ENCODE assay signal across 16 mouse cellular contexts in genomic region chr5:37818533-37819215, GRCm38 (mm10). TPM values are rescaled to one million over a fixed set of nuclear protein-coding genes. Genes with fewer than 3 reads are reported as not detected.
A peak's percentile ranks its signal among the peaks of the same experiment; 100 is the strongest.
DNase-seq lines count a peak whose midpoint lies in the region; ATAC-seq lines count a peak whose summit lies in the region.
"Had no signal": no experiment of that assay in that cellular context is flagged by ENCODE, and none has a peak within 500 bp of the region (broad histone marks: within the 10 kb centered on the region; RNA-seq: fewer than 3 reads in every experiment).

No protein-coding gene starts in this region.

- no peak overlapping the region for H3K27ac ChIP-seq in hindbrain, embryonic 10.5 days
- no peak overlapping the region for H3K27ac ChIP-seq in hindbrain, embryonic 11.5 days (ENCODE audit: low read depth, low read length)
- peak overlapping the region; percentile 81 for H3K27ac ChIP-seq in embryonic facial prominence, embryonic 14.5 days (replicated peaks; ENCODE audit: low read depth, low read length)
- H3K27ac ChIP-seq in limb, embryonic 13.5 days, result peak overlapping the region; percentile 75
- no peak overlapping the region for H3K27ac ChIP-seq in intestine, embryonic 16.5 days (ENCODE audit: low read length)
- H3K27ac ChIP-seq: liver, embryonic 14.5 days had no signal

- WGBS in hindbrain, embryonic 10.5 days, result 2% methylated on average over 25 of the region's 25 CpGs
- under 1% methylated on average over 25 of the region's 25 CpGs for WGBS in hindbrain, embryonic 11.5 days
- 5% methylated on average over 25 of the region's 25 CpGs for WGBS in embryonic facial prominence, embryonic 14.5 days
- 2% methylated on average over 25 of the region's 25 CpGs for WGBS in limb, embryonic 13.5 days
- 5% methylated on average over 25 of the region's 25 CpGs for WGBS in intestine, embryonic 16.5 days

- peak overlapping the region; percentile 31 for H3K4me3 ChIP-seq in hindbrain, embryonic 10.5 days
- H3K4me3 ChIP-seq in hindbrain, embryonic 11.5 days (ENCODE audit: low read depth, low read length), result no peak overlapping the region
- peak overlapping the region; percentile 68 for H3K4me3 ChIP-seq in embryonic facial prominence, embryonic 14.5 days (ENCODE audit: low read depth, low read length)
- peak overlapping the region; percentile 32 for H3K4me3 ChIP-seq in limb, embryonic 13.5 days
- H3K4me3 ChIP-seq in intestine, embryonic 16.5 days (ENCODE audit: low read length), result no peak overlapping the region
- H3K4me3 ChIP-seq: erythroblast, embryonic 14.5 days had no signal

- peaks cover 8% of the 10 kb centered on the region for H3K36me3 ChIP-seq in hindbrain, embryonic 10.5 days
- H3K36me3 ChIP-seq in hindbrain, embryonic 11.5 days (ENCODE audit: control insufficient read depth, insufficient read depth, low read length), result no peaks in the 10 kb centered on the region
- peaks cover 8% of the 10 kb centered on the region; the same call in 1 of the 2 replicates for H3K36me3 ChIP-seq in embryonic facial prominence, embryonic 14.5 days (ENCODE audit: control insufficient read depth, insufficient read depth, low read length)
- H3K36me3 ChIP-seq in limb, embryonic 13.5 days, result peaks cover 3% of the 10 kb centered on the region; the same call in 1 of the 2 replicates
- no peaks in the 10 kb centered on the region for H3K36me3 ChIP-seq in intestine, embryonic 16.5 days (ENCODE audit: control insufficient read depth, insufficient read depth, low read length)
- H3K36me3 ChIP-seq: G1E had no signal

- ATAC-seq in hindbrain, embryonic 11.5 days (ENCODE audit: low FRiP score), result no peak
- ATAC-seq in embryonic facial prominence, embryonic 14.5 days (ENCODE audit: low read depth), result 0 out of 2 replicates have a peak, but pooled peaks have one; percentile 15
- ATAC-seq in limb, embryonic 13.5 days (ENCODE audit: low FRiP score, low read depth), result 0 out of 2 replicates have a peak, but pooled peaks have one; percentile 8
- ATAC-seq in frontal cortex, adult (ENCODE audit: low TSS enrichment), result no peak
- ATAC-seq in intestine, embryonic 16.5 days, result no peak

- no peaks in the 10 kb centered on the region for H3K9me3 ChIP-seq in hindbrain, embryonic 10.5 days
- no peaks in the 10 kb centered on the region for H3K9me3 ChIP-seq in hindbrain, embryonic 11.5 days (ENCODE audit: control insufficient read depth, low read length)
- H3K9me3 ChIP-seq in embryonic facial prominence, embryonic 14.5 days (ENCODE audit: control insufficient read depth, low read length), result no peaks in the 10 kb centered on the region
- H3K9me3 ChIP-seq in limb, embryonic 13.5 days, result no peaks in the 10 kb centered on the region
- no peaks in the 10 kb centered on the region for H3K9me3 ChIP-seq in intestine, embryonic 16.5 days (ENCODE audit: control insufficient read depth, low read length)

- H3K27me3 ChIP-seq in hindbrain, embryonic 10.5 days (ENCODE audit: insufficient read depth, poor library complexity, severe bottlenecking), result peaks cover 100% of the 10 kb centered on the region
- H3K27me3 ChIP-seq in hindbrain, embryonic 11.5 days (ENCODE audit: control insufficient read depth, insufficient read depth, low read length), result peaks cover 67% of the 10 kb centered on the region
- peaks cover 70% of the 10 kb centered on the region for H3K27me3 ChIP-seq in embryonic facial prominence, embryonic 14.5 days (replicated peaks; ENCODE audit: control insufficient read depth, insufficient read depth, low read length)
- H3K27me3 ChIP-seq in limb, embryonic 13.5 days, result peaks cover 85% of the 10 kb centered on the region
- H3K27me3 ChIP-seq in intestine, embryonic 16.5 days (replicated peaks; ENCODE audit: control insufficient read depth, insufficient read depth, low read length), result peaks cover 90% of the 10 kb centered on the region

- peak; percentile 57 for DNase-seq in hindbrain, embryonic 10.5 days (ENCODE audit: low spot score)
- no peak for DNase-seq in hindbrain, embryonic 11.5 days (ENCODE audit: low spot score)
- peak; percentile 58 for DNase-seq in embryo, embryonic 10.5 days (ENCODE audit: low spot score)
- no peak for DNase-seq in embryonic facial prominence, embryonic 14.5 days (ENCODE audit: low spot score)
- DNase-seq: adrenal gland, postnatal 14 days; heart, adult 11 months; kidney, adult 8-10 months; lung, postnatal 14 days; right cerebral cortex, postnatal 4 days; thymus, adult 18-20 months had no signal

- no peak overlapping the region for H3K9ac ChIP-seq in hindbrain, embryonic 11.5 days (ENCODE audit: low read depth, low read length)
- H3K9ac ChIP-seq in embryonic facial prominence, embryonic 14.5 days (ENCODE audit: low read depth, low read length), result peak overlapping the region; percentile 61
- peak overlapping the region; percentile 61 for H3K9ac ChIP-seq in limb, embryonic 13.5 days
- H3K9ac ChIP-seq in intestine, embryonic 16.5 days (ENCODE audit: low read depth, low read length), result no peak overlapping the region
- H3K9ac ChIP-seq: liver, embryonic 14.5 days had no signal

- peaks cover 57% of the 10 kb centered on the region for H3K4me1 ChIP-seq in hindbrain, embryonic 10.5 days (replicated peaks)
- peaks cover 2% of the 10 kb centered on the region for H3K4me1 ChIP-seq in hindbrain, embryonic 11.5 days (replicated peaks; ENCODE audit: control insufficient read depth, insufficient read depth, low read length)
- H3K4me1 ChIP-seq in embryonic facial prominence, embryonic 14.5 days (ENCODE audit: control insufficient read depth, insufficient read depth, low read length), result peaks cover 11% of the 10 kb centered on the region; the same call in 1 of the 2 replicates
- peaks cover 48% of the 10 kb centered on the region for H3K4me1 ChIP-seq in limb, embryonic 13.5 days
- H3K4me1 ChIP-seq in intestine, embryonic 16.5 days (ENCODE audit: control insufficient read depth, insufficient read depth, low read length), result peaks cover 11% of the 10 kb centered on the region

- no peak overlapping the region for H3K4me2 ChIP-seq in hindbrain, embryonic 11.5 days (replicated peaks; ENCODE audit: low read depth, low read length)
- H3K4me2 ChIP-seq in embryonic facial prominence, embryonic 14.5 days (ENCODE audit: low read depth, low read length), result peak overlapping the region; percentile 78
- H3K4me2 ChIP-seq in limb, embryonic 13.5 days (replicated peaks), result peak overlapping the region; percentile 62
- H3K4me2 ChIP-seq in intestine, embryonic 16.5 days (ENCODE audit: low read depth, low read length), result no peak overlapping the region

RNA-seq across cellular contexts. Expression of gene Msx1, which starts 5.7 kb away (rescaled TPM):
- 188 and 212 TPM in 2 replicates for polyA plus RNA-seq in hindbrain, embryonic 10.5 days (2016; fragmentation: Nextera tagmentation; extraction: Ambion mirVana)
- polyA plus RNA-seq in hindbrain, embryonic 11.5 days (2014; fragmentation: Nextera tagmentation; extraction: Ambion mirVana), result 103 and 121 TPM in 2 replicates
- polyA plus RNA-seq in embryonic facial prominence, embryonic 14.5 days (2014; fragmentation: Nextera tagmentation; extraction: Ambion mirVana), result 73.2 and 82.9 TPM in 2 replicates
- 272 and 338 TPM in 2 replicates for polyA plus RNA-seq in limb, embryonic 13.5 days (2015; fragmentation: Nextera tagmentation; extraction: Ambion mirVana)
- polyA plus RNA-seq in intestine, embryonic 16.5 days (2015; fragmentation: Nextera tagmentation; extraction: Ambion mirVana), result 2.1 and 2.4 TPM in 2 replicates
- polyA plus RNA-seq: erythroblast, embryonic 14.5 days; G1E had no signal

Comparison
In these comparisons a context has a peak if more than half of its experiments do, and no peak if none do; other contexts are left out.
1. DNase-seq: peak in hindbrain, embryonic 10.5 days (single experiment) and embryo, embryonic 10.5 days (single experiment); none in hindbrain, embryonic 11.5 days (single experiment) and embryonic facial prominence, embryonic 14.5 days (single experiment).
2. H3K4me3 ChIP-seq: peak in hindbrain, embryonic 10.5 days (single experiment), embryonic facial prominence, embryonic 14.5 days (single experiment) and limb, embryonic 13.5 days (single experiment); none in hindbrain, embryonic 11.5 days (single experiment) and intestine, embryonic 16.5 days (single experiment).
3. H3K27ac ChIP-seq: peak in embryonic facial prominence, embryonic 14.5 days (single experiment) and limb, embryonic 13.5 days (single experiment); none in hindbrain, embryonic 10.5 days (single experiment), hindbrain, embryonic 11.5 days (single experiment) and intestine, embryonic 16.5 days (single experiment).
4. ATAC-seq: peak in embryonic facial prominence, embryonic 14.5 days (single experiment) and limb, embryonic 13.5 days (single experiment); none in hindbrain, embryonic 11.5 days (single experiment), frontal cortex, adult (single experiment) and intestine, embryonic 16.5 days (single experiment).
5. H3K4me2 ChIP-seq: peak in embryonic facial prominence, embryonic 14.5 days (single experiment) and limb, embryonic 13.5 days (single experiment); none in hindbrain, embryonic 11.5 days (single experiment) and intestine, embryonic 16.5 days (single experiment).
6. H3K9ac ChIP-seq: peak in embryonic facial prominence, embryonic 14.5 days (single experiment) and limb, embryonic 13.5 days (single experiment); none in hindbrain, embryonic 11.5 days (single experiment) and intestine, embryonic 16.5 days (single experiment).
7. RNA of gene Msx1, which starts 5.7 kb away (polyA plus RNA-seq): 272 to 338 TPM in limb, embryonic 13.5 days, 188 to 212 TPM in hindbrain, embryonic 10.5 days, 103 to 121 TPM in hindbrain, embryonic 11.5 days and 73.2 to 82.9 TPM in embryonic facial prominence, embryonic 14.5 days; 2.1 to 2.4 TPM in intestine, embryonic 16.5 days; every median in the first group is over 10 times any median in the second.